Mouse (Mus musculus) kidney, adult 9 months (tissue): ENCODE measurements around the gene Nprl3.

ENCODE experiments used
- DNase-seq: peaks from one replicate; pipeline ENCODE4 v3.0.0; 2022

The Nprl3 gene

GRCm38 (mm10) chr11:32194626-32195025 is 72.9 kb downstream of the Nprl3 start:
- DNase-seq: no peak

DNA sequence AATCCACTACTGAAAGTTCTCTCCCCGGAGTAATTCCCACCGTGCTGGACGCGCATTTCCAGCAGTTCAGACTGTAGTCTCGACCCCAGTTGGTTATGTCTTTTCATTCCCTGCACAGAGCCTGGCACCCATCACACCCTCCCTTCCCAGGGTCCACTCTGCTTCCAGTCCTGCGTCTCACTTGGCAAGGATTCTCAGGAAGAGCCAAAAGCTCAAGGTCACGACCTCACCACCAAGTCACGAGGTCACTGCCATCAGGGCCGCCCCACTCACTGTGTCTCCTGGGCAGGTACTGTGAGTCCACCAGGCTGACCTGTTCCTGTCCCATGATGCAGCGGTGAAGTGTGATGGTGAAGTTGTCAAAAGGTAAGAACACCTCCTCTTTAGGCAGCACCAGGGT is 73.4 kb downstream of the Nprl3 start:
- no peak for DNase-seq

GRCm38 (mm10) chr11:32193156-32193555 is 74.4 kb downstream of the Nprl3 start:
- DNase-seq: no peak

DNA sequence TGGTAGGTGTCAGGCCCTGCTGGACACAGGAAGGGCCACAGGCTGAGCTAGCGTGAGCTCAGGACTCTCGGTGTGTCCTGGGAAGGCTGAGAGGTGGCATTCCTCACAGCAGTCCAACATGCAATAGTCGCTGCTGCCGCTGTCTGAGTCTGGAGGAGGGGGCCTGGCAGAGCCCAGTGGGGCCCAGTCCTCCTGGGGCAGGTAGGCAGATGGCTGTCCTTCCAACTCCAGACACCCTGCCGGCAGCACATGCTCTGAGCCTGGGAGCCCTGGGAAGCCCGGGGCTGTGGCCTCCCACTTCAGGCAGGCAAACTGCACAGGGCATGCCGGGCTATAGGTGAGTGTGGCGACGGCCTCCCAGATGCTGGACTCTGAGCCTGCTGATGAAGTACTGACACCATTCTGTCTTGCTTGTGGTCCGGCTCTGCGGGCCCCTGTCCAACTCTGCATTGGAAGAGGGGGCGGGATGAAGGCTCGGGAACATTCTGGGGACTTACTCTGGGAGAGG is 76.8 kb downstream of the Nprl3 start:
- DNase-seq: no peak

DNA sequence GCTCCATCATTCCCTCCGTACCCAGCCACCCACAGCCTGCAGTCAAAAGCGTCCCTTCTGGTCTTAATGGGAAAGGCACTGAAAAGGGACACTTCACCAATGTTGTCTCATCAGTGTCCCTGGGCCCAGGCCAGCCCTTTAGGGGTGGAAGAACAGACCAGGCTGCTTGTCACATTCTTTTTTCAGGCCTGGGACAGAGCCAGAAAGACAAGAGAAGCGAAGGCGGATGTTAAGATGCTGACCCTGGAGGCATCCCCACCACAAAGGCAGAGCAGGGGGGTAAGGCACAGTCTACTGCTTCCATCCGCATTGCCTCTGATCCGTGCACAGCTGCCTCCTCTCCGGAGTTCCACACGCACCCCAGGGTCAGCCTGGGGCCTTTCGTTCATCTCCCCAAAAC is 77.4 kb downstream of the Nprl3 start:
- no peak for DNase-seq

DNA sequence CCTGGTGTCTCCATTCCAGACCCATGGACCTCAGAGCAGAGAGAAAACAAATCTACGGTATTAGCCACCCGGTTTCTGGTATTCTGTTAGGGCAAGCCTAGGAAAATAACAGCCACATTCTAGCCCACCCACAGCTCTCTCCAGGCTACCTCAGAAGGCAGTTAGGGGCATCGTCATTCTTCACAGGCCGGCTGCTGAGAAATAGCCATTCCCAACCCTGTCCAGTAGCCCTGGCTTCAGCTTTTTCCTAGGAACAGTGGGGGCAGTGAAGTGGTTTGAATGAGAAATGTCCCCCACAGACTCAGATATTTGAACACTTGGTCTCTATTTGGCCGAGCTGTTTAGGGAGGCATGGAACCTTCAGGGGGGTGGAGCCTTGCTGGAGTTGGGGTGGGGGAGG is 78.1 kb downstream of the Nprl3 start:
- no peak for DNase-seq

DNA sequence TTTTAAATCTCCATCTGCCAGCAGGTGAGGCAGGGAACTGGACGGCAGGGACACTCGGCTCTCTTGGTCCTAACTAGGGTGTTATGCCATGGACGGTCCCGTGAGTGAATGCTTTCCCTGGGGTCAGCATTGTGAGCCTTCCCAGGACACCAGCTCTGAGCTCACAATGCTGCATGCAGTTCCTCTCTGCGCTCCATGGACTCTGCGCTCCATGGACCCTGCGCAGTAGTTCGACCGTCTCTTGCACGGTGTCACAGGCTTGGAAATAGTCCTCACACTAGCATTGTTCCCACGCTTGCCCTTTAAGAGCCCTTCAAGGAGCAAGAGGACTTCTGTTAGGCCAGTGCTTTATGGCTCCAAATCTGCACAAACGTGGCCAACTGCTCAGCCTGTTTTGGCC is 78.6 kb downstream of the Nprl3 start:
- no peak for DNase-seq

- DNase-seq: no peak
These were observed 80.3 kb downstream of the Nprl3 start for GRCm38 (mm10) chr11:32187256-32187655.

GRCm38 (mm10) chr11:32186031-32186430 is 81.5 kb downstream of the Nprl3 start:
- no peak for DNase-seq

DNA sequence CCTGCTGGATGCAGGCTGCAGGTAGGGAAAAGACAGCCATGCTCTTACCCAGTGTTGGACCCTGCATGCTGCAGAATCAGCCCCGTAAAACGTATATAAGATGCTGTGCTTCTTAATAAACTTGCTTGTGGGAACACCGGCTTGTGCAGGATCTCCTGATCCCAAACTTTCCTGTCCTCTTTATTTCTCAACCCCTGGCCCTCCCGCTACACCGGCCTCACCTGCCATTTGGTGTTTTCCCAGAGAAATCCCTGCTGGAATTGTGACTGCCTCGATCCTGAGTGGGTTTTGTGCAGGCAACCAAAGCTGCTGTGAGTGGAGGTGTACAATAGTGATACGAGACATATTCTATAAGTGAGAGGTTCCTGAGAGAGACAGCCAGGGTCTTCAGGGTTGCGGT is 83.0 kb downstream of the Nprl3 start:
- no peak for DNase-seq

DNA sequence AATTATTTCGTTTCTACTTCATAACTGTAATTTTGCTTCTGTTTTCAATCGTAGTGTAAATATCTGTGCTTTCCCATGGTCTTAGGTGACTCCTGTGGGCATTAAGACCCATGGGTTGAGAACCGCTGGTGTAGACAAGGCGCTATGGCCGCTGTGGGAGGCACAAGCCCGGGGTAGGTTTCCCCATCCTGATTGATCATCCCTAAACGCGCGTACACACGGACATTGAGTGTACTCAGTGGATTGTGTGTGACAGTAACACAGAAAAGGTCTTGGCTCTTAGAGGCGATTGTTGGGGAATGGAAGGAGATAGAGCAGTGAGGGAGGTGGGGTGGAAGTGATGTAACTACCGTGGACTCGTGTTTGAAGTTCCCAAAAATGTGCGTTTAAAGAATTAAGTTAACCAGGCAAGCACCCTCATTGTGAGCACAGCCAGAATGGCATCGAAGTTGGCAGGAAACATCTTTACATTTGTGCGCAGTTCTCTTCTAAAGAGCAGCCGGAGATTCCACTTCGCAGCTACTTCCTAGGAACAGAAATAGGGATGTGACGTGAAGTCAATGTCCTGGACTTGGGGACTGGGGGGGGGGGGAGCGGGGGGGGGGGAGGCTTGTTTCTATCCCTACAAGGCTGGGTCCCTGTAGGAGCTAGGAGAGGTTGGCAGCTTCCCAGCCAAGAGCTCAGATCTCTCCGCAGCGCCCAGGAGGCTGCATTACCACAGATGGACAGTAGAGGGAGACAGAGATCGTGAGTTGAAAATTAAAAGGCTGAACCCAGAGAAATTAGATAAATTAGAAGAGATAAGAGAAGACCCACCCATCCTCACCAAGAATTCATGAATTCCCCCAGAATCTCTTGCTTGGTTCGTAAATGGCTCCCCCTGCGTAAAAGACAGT is 85.3 kb downstream of the Nprl3 start:
- DNase-seq: peak; percentile 85

GRCm38 (mm10) chr11:32181246-32181645 is 86.3 kb downstream of the Nprl3 start:
- DNase-seq: no peak

- no peak for DNase-seq
These were observed 89.0 kb downstream of the Nprl3 start for GRCm38 (mm10) chr11:32178506-32178905.
